Mouse (Mus musculus) bone marrow macrophage, adult 2 months (primary cell): ENCODE results near the gene Akr1b8.

ENCODE experiments used
- CTCF ChIP-seq: IDR thresholded peaks from 2 replicates; pipeline ENCODE4 v1.5.1; 2012; ENCODE audit warnings: low read depth, mild to moderate bottlenecking, low read length, moderate library complexity
- POLR2A ChIP-seq: IDR thresholded peaks from 2 replicates; pipeline ENCODE4 v1.6.1; 2012; ENCODE audit warnings: mild to moderate bottlenecking, low read depth, low read length, borderline replicate concordance

DNA sequence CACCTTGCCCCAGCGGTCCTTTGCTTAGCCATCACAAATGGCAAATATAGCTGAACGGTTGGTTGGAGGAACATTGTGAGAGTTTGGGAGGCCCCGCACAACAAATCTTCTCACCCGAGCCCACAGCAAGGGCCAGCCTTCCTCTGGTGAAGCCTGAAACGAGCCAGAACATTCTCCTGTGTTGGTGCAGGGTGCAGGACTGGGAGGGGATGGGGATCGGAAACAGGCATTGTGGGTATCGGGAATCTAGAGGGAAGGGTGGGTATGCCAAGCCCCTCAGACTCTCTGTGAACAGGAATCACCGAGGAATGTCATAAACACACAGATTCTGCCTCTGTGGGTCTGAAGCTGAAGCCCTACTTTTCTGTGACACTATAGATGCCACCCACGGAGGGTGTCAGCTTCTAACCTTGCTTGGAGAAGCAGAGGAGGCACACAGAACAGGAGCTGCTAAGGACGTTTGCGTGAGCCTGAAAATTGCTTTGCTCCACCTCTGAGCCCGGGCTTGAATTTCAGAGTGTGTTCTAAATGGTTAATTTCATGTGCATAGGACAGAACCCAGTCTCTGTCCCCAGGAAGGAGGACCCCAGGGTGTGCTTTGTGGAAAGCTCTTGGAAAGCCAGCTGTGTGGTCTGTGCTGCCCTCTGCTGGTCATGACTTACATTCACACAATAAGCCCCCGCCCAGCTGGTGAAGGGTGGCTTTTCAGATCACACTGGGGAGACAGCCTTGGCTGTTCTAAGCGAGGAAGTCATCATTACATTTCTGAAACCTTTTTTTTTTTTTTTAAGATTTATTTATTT lies 7.6 kb upstream of the Akr1b8 start:
- peak; percentile 90 for TF ChIP-seq CTCF
- no peak for TF ChIP-seq POLR2A
